Comparison of ENCODE assay signal across 21 mouse cellular contexts in genomic region chr15:5432018-5432417, GRCm38 (mm10).
"Had no signal": no experiment of that assay in that cellular context is flagged by ENCODE, and none has a peak within 500 bp of the region (broad histone marks: within the 10 kb centered on the region; RNA-seq: fewer than 3 reads in every experiment).

No protein-coding gene starts in this region.

- H3K9me3 ChIP-seq: limb, embryonic 12.5 days; limb, embryonic 15.5 days; liver, embryonic 15.5 days; lung, embryonic 15.5 days; midbrain, embryonic 12.5 days; midbrain, embryonic 15.5 days had no signal

- DNase-seq: kidney, adult 18-20 months; kidney, adult 9 months; kidney, postnatal 14 days; kidney, postnatal 4 days; layer of hippocampus, adult 9-11 months; left cerebral cortex, postnatal 4 days; lung, adult 18-20 months; lung, postnatal 10 days; lung, postnatal 36 days; thymus, adult 2 months; thymus, postnatal 14 days; thymus, postnatal 4 days had no signal

- H3K27me3 ChIP-seq: limb, embryonic 12.5 days; limb, embryonic 15.5 days; liver, embryonic 15.5 days; lung, embryonic 15.5 days; midbrain, embryonic 12.5 days; midbrain, embryonic 15.5 days had no signal

- H3K9ac ChIP-seq: limb, embryonic 12.5 days; limb, embryonic 15.5 days; liver, embryonic 15.5 days; lung, embryonic 15.5 days; midbrain, embryonic 12.5 days; midbrain, embryonic 15.5 days had no signal

- H3K36me3 ChIP-seq: limb, embryonic 12.5 days; limb, embryonic 15.5 days; liver, embryonic 15.5 days; lung, embryonic 15.5 days; midbrain, embryonic 12.5 days; midbrain, embryonic 15.5 days had no signal

- H3K4me3 ChIP-seq: layer of hippocampus, adult 2 months; limb, embryonic 12.5 days; limb, embryonic 15.5 days; liver, embryonic 15.5 days; lung, embryonic 15.5 days; midbrain, embryonic 12.5 days; midbrain, embryonic 15.5 days had no signal

- H3K4me2 ChIP-seq: limb, embryonic 12.5 days; limb, embryonic 15.5 days; liver, embryonic 11.5 days; liver, embryonic 15.5 days; lung, embryonic 15.5 days; midbrain, embryonic 12.5 days; midbrain, embryonic 15.5 days had no signal

- H3K4me1 ChIP-seq: limb, embryonic 12.5 days; limb, embryonic 15.5 days; liver, embryonic 15.5 days; lung, embryonic 15.5 days; midbrain, embryonic 12.5 days; midbrain, embryonic 15.5 days had no signal

- H3K27ac ChIP-seq: layer of hippocampus, adult 2 months; limb, embryonic 12.5 days; limb, embryonic 15.5 days; liver, embryonic 15.5 days; lung, embryonic 15.5 days; midbrain, embryonic 12.5 days; midbrain, embryonic 15.5 days; stomach, postnatal 0 days had no signal

- ATAC-seq: midbrain, embryonic 15.5 days had no signal
